Mouse (Mus musculus) megakaryocyte, embryonic 14.5 days (primary cell): Measurements from ENCODE around the gene Irak1.

Experiments
- FLI1 ChIP-seq: IDR thresholded peaks from 2 replicates; pipeline ENCODE4 v1.6.1; 2012; ENCODE audit warnings: low read length, inconsistent platforms, mixed read lengths
- GATA1 ChIP-seq: IDR thresholded peaks from 3 replicates; pipeline ENCODE4 v1.6.1; 2012; ENCODE audit warnings: mixed read lengths, low read length, inconsistent platforms, borderline replicate concordance

GRCm38 (mm10) chrX:74030000-74030399 is 6.3 kb upstream of the Irak1 start:
- TF ChIP-seq GATA1 (no peak), FLI1 (no peak)
